Mouse (Mus musculus) natural killer cell, adult 2 months (primary cell): ENCODE results near the gene Zfp414.

Experiments used
- DNase-seq, 2 experiments: peaks; one replicate each; pipeline ENCODE4 v3.0.0; 2022; ENCODE audit warnings: low spot score in 2 of 2

The Zfp414 gene

GRCm38 (mm10) chr17:33649781-33650475, 21.0 kb downstream of the Zfp414 start:
- no peak for DNase-seq

GRCm38 (mm10) chr17:33666813-33667212, 37.9 kb downstream of the Zfp414 start:
- no peak for DNase-seq

GRCm38 (mm10) chr17:33669681-33670080, 40.8 kb downstream of the Zfp414 start:
- DNase-seq = no peak

DNA sequence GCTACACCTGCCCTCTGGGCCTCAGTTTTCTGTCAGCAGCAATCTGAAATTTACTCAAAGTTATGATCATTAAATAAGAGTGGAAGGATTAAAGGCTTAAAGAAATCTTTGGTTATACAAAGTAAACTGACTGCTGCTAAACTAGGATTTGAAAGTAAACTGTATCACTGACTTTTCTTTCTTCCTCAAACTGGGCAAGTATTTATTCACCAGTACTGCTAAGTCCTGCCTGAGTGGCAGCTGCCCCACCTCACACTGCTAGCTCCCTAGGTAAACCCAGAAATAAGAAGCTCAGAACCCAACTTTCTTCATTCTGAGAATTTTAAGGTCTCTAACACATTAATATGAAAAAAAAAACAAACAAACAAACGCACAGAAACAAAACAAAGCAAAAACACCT, 44.9 kb downstream of the Zfp414 start:
- DNase-seq = no peak

- no peak for DNase-seq
These were observed 46.6 kb downstream of the Zfp414 start for GRCm38 (mm10) chr17:33675452-33675851.

GRCm38 (mm10) chr17:33676086-33676485, 47.2 kb downstream of the Zfp414 start:
- DNase-seq = no peak

DNA sequence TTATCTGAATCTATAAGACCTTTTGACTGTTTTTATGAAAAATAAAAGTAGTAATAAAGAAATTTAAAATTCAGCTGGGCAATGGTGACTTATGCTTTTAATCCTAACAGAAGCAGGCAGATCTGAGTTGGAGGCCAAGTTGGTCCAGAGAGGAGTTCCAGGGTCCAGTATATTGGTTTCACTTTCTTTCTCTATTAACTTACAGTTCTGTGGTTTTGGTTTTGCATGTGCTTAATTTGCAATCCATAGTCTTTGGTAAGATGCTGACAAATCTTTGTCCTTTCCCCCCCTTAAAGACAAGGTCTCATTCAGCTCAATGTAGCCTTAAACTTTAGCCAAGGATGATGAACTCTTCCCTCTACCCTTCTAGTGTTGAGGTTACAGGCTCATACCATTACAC, 49.9 kb downstream of the Zfp414 start:
- no peak for DNase-seq
